Mouse (Mus musculus) E14TG2a.4 (cell line): Measurements from ENCODE around the gene Arhgap23.

Source experiments
- CTCF ChIP-seq: conservative IDR thresholded peaks from 2 replicates; pipeline ENCODE4 v1.5.1; 2014; ENCODE audit warnings: low read length
- POU5F1 ChIP-seq: IDR thresholded peaks from 2 replicates; pipeline ENCODE4 v1.6.1; 2014; ENCODE audit warnings: low read length, borderline replicate concordance

- TF ChIP-seq CTCF (no peak), POU5F1 (no peak)
Observed at GRCm38 (mm10) chr11:97380036-97380435, 35.3 kb upstream of the Arhgap23 start.
